Mouse (Mus musculus): ENCODE data around the gene Igf1. TPM values are rescaled to one million over a fixed set of nuclear protein-coding genes. Genes with fewer than 3 reads are reported as not detected.

Gene Igf1
- polyA plus RNA-seq (2012; ENCODE audit: insufficient read depth, insufficient read length, missing spikeins), result 39.0 and 47.2 TPM in 2 replicates

DNA sequence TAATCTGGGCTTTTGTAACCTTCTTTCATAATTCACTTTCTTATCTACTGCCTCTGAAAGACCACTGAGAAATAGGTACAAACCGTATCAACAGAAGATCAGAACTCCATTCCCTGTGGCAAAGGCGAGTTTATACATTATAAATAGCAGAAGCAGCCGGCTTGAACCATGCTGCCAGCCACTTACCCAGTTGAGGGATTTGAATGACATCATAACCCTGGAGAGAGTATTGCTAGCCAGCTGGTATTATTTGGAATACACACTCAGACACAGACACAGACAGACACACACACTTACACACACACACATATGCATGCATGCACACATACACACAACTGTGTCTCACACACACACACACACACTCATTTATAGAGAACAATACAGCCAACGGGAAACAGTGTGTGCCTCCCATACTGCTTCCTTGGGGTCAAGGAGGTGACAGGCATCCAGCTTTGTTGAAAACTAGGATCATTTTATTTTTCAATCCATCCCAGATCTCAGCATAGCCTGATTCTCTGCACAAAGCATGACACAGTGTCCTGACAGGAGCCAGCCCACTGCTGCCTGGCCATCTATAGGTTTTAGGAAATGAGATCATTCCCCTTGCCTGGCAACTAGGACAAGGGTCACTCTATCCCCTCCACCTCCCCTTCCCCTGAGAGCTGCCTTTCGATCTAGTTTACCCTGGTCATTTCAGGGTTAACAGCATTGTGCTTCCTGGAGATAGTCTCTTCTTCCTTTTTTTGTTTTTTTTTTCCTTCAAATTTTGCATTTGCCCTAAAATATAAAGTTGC is at the start of gene Igf1:
Gene Igf1 (plus strand): TSS at position 253 of the 794 bp plus-strand sequence.
- peak within 1 kb of the TSS; percentile 52 for H3K27ac ChIP-seq (replicated peaks; ENCODE audit: low read depth, low read length)
- H3K4me1 ChIP-seq (ENCODE audit: control insufficient read depth, insufficient read depth, insufficient read length, low read length), result peaks cover 12% of the 10 kb centered on the region; the same call in 1 of the 2 replicates
- H3K4me3 ChIP-seq (ENCODE audit: insufficient read depth, low read depth, low read length), result peak within 1 kb of the TSS; percentile 45

DNA sequence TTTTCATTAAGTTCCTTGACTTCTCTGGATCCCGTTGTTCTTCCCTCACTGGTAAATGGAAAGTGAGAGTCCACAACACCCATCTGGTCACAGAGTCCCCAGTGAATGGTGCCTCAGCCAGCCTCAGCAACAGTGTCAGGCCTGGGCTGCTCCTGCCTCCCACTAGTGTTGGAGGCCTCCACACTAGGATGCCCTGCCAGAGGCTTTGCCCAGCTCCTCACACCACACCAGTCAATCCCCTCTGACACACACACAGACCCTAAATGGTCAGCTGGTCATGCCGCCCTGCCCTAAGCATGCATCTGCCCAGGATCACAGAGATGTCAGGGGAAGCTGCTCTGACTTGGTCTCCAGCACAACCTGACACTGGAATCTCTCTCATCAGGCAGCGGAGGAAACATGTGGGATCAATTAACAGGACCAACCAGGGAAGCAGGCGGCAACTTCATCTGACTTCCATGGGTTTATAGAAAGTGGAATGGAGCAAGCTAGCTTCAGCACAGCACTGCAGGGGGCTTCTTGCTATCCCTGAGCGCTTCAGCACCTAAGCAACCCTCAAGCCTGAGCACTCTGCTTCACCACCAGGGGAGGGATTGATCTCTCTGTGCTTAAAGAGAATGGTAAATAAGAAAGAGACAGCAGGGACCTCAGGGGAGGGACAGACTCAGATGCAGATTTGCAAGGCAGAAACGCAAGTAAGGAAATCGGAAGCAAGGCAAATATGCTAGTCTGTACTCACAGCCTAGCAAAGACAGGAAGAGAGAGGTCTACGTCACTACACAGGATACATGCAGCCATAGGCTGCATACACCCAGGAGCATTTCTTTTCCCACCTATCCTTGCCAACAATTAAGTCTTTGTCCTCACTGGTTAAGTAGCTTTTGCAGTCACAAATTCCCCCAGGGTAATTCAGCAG is 45.6 kb upstream of the Igf1 start:
- no peak overlapping the region for H3K4me3 ChIP-seq (ENCODE audit: insufficient read depth, low read depth, low read length)

DNA sequence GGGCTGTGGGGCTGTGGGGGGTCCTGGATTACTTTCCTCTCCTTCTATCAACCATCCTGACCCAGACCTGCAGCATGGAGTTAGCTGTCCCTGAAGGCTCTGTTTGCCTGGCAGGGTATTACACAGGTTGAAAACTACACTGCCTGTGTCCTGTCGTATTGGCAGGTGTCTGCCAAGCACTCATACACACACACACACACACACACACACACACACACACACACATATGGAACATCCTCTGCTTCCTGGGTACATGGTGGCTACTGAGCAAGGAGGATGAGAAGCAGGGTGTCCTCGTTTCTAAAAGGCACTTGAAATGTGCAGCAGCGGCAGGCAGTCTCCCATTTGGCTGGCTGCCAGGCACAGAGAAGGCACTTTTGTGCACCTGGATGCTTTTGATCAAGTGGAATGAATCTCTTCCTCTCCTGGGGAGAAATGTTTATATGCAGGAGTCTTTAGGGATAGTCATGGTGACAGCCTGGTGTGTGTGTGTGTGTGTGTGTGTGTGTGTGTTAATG is 44.9 kb upstream of the Igf1 start:
- peaks cover 4% of the 10 kb centered on the region; the same call in 1 of the 2 replicates for H3K4me1 ChIP-seq (ENCODE audit: control insufficient read depth, insufficient read depth, insufficient read length, low read length)

More for the DNA sequence above, 45.6 kb upstream of the Igf1 start:
- Histone ChIP-seq H3K4me1 (ENCODE audit: control insufficient read depth, insufficient read depth, insufficient read length, low read length) (peaks cover 4% of the 10 kb centered on the region; the same call in 1 of the 2 replicates), H3K27ac (replicated peaks; ENCODE audit: low read depth, low read length) (no peak overlapping the region)

DNA sequence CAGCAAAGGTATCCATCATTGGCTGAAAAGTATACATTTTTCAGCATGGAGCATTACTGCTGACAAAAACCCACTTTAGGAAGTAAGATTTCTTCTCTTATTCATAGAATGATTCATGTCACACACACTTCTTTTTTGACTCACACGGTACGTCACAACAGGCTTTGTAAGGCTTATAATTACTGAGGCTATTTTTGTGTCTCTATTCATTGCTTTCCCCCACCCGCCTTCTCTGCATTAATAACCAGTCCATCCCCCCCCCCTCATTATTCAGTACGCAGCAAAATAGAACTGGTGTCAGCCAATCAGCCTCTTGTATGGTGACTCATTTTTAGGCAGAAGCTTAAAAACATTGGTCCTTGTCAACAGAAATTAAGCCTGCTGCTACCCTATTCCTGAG is 41.2 kb upstream of the Igf1 start:
- no peak overlapping the region for H3K4me3 ChIP-seq (ENCODE audit: insufficient read depth, low read depth, low read length)
- no peak overlapping the region for H3K27ac ChIP-seq (replicated peaks; ENCODE audit: low read depth, low read length)
- peaks cover 4% of the 10 kb centered on the region; the same call in 1 of the 2 replicates for H3K4me1 ChIP-seq (ENCODE audit: control insufficient read depth, insufficient read depth, insufficient read length, low read length)

More for the DNA sequence above, 44.9 kb upstream of the Igf1 start:
- no peak overlapping the region for H3K4me3 ChIP-seq (ENCODE audit: insufficient read depth, low read depth, low read length)
- H3K27ac ChIP-seq (replicated peaks; ENCODE audit: low read depth, low read length), result no peak overlapping the region

DNA sequence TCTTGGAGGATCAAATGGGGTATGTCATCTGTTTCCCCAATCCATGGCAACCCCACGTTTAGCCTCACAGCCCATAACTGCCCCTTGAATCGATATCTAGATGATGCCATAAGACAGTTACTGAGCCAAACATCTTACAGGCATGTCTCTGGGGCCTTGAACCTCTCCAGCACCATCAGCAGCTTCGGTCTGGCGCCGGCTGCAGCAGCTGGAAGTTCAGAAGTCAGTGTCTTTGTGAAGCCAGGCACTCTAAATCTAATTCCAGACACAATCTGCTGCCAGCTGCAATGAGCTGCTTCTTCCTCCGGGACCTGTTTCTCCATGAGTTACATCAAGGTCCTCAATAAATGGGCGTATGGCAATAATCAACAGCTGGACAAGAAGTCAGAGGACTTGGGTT is 40.3 kb upstream of the Igf1 start:
- Histone ChIP-seq H3K4me3 (ENCODE audit: insufficient read depth, low read depth, low read length) (no peak overlapping the region), H3K4me1 (ENCODE audit: control insufficient read depth, insufficient read depth, insufficient read length, low read length) (no peaks in the 10 kb centered on the region), H3K27ac (replicated peaks; ENCODE audit: low read depth, low read length) (no peak overlapping the region)

DNA sequence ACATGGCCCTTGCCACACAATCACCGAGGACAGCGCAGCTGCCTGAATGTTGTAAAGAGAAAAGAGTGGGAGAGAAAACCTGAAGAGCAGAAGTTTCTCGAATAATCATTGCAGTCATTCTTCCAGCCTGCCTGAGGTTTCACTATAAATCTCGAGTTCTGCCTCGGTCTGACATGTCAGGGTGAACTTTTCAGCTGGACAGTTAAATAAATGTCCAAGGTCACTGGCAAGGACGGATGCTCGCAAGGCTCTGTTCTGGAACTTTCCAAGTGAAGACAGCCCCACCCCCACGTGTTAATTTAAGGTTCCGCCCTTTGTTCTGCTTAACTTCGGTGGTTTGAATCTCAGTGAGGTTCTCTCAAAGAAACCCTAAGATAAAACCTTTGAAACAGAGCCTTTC is 36.2 kb upstream of the Igf1 start:
- no peak overlapping the region for H3K4me3 ChIP-seq (ENCODE audit: insufficient read depth, low read depth, low read length)
- no peak overlapping the region for H3K27ac ChIP-seq (replicated peaks; ENCODE audit: low read depth, low read length)
- no peaks in the 10 kb centered on the region for H3K4me1 ChIP-seq (ENCODE audit: control insufficient read depth, insufficient read depth, insufficient read length, low read length)

DNA sequence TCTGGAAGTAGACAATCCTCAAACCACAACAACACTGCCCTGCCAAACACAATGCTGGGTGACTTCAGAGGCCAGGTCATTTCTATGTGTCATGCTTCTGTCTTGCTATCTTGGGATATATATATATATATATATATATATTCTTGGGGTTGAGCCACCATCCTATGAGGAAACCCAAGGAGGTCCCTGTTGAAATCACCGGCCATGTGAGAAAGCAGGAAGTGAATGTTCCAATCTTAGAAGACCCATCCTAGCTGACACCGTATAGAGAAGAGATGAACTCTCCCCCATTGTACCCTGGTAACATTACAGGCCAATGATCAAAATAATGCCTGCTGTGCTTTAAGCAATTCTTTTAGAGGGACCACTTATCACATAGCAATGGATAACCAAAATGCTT is 28.1 kb upstream of the Igf1 start:
- Histone ChIP-seq H3K4me3 (ENCODE audit: insufficient read depth, low read depth, low read length) (no peak overlapping the region), H3K4me1 (ENCODE audit: control insufficient read depth, insufficient read depth, insufficient read length, low read length) (no peaks in the 10 kb centered on the region), H3K27ac (replicated peaks; ENCODE audit: low read depth, low read length) (no peak overlapping the region)

DNA sequence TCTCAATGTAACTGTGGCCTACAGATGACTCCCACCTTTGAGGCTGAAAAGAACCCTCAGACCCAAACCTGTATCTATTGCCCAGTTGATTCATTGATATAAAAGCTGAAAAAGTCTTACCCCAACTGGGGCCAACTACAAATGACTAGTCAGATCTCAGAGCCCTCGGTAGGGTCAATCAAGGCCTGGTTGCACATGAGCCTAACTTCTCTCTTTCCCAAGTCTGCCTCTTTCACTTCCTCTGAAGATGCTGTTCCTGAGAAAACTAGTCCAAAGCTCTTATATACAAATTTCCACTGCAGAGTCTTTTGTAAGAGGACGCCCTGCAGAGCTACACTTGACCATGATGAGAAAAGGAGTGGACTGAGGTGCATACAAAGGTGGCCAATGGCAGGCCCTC is 27.4 kb upstream of the Igf1 start:
- no peak overlapping the region for H3K4me3 ChIP-seq (ENCODE audit: insufficient read depth, low read depth, low read length)
- H3K4me1 ChIP-seq (ENCODE audit: control insufficient read depth, insufficient read depth, insufficient read length, low read length), result no peaks in the 10 kb centered on the region
- H3K27ac ChIP-seq (replicated peaks; ENCODE audit: low read depth, low read length), result no peak overlapping the region

DNA sequence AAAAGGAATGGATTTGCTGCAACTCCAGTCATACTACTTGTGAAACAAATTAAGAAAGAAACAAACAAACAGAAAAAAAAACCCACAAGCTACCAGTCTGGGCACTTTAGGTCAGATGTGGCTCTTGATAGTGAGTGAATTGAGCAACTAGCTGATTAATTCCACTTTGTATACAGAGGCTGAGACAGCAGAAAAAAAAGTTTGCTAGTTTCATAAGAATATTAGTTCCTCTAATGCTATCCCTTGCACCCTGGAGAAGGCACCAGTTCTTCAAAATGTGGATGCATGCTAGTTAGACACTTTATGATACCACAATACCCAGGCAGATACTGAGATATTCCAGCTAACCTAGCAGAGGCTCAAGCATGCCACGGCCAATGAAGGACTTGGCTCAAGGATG is 26.0 kb upstream of the Igf1 start:
- Histone ChIP-seq H3K4me1 (ENCODE audit: control insufficient read depth, insufficient read depth, insufficient read length, low read length) (no peaks in the 10 kb centered on the region), H3K4me3 (ENCODE audit: insufficient read depth, low read depth, low read length) (no peak overlapping the region), H3K27ac (replicated peaks; ENCODE audit: low read depth, low read length) (peak overlapping the region; percentile 30; the same call in 1 of the 2 replicates)

DNA sequence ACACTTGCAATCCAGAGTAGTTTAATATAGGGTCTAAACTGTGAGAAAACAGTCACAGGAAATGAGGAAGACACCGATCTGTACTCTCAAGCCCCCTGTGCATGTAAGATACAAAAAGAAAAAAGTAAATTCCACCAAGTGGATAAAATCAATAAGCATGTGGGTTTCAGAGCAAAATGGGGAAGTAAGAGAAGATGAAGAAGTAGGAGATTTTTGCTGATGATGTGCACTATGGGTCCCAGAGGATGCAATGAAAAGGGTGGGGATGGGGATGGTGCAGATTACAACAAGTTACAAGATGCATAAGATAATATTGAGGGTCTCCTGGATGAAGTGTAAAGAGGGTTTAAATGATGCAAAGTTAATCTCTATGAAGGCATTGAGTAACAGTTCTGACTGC is 18.6 kb upstream of the Igf1 start:
- no peaks in the 10 kb centered on the region for H3K4me1 ChIP-seq (ENCODE audit: control insufficient read depth, insufficient read depth, insufficient read length, low read length)
- no peak overlapping the region for H3K4me3 ChIP-seq (ENCODE audit: insufficient read depth, low read depth, low read length)
- no peak overlapping the region for H3K27ac ChIP-seq (replicated peaks; ENCODE audit: low read depth, low read length)

DNA sequence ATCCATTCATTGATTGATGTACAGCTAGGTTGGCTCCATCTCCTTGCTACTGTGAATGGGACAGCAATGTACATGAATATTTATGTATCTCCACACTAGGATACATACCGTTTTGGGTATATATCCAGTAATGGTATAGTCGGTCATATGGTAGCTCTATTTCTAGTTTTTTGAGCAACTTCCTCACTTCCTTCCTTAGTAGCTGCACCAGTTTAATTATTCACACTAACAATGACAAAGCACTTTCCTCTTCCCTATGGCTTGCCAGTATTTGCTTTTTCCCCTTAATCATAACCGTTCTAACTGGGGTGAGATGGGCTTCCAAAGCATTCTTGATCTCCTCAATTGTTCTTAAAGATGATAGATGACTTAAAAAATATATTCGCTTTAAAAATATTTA is 15.6 kb upstream of the Igf1 start:
- Histone ChIP-seq H3K4me3 (ENCODE audit: insufficient read depth, low read depth, low read length) (no peak overlapping the region), H3K4me1 (ENCODE audit: control insufficient read depth, insufficient read depth, insufficient read length, low read length) (no peaks in the 10 kb centered on the region), H3K27ac (replicated peaks; ENCODE audit: low read depth, low read length) (no peak overlapping the region)

DNA sequence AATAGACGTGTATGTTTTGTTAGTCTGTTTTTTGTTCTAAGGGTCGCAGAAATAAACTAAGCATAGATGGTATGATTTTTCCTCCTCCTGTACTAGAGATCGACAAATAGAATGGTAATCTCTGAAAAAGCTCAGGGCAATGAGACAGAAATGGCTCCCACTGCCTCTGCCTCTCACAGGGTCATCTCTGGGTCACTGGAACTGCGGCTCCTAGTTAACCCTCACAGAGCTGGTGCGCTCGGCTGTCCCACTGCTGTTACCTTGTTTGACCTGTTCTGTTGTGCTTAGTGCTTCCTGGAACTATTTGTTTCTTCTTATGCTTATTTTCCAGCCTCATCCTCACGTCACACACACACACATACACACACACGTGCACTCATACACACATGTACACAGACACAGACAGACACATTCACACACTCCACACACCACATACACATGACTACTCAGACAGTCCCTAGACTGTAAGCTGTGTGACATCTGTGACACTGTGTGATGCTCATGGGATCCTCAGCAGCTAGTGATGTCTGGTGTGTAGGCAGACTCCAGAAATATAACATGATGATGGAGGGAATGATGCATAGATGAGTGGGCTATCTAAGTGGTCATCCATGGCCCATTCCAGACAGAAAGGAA is 13.0 kb upstream of the Igf1 start:
- Histone ChIP-seq H3K4me3 (ENCODE audit: insufficient read depth, low read depth, low read length) (no peak overlapping the region), H3K27ac (replicated peaks; ENCODE audit: low read depth, low read length) (no peak overlapping the region), H3K4me1 (ENCODE audit: control insufficient read depth, insufficient read depth, insufficient read length, low read length) (no peaks in the 10 kb centered on the region)

DNA sequence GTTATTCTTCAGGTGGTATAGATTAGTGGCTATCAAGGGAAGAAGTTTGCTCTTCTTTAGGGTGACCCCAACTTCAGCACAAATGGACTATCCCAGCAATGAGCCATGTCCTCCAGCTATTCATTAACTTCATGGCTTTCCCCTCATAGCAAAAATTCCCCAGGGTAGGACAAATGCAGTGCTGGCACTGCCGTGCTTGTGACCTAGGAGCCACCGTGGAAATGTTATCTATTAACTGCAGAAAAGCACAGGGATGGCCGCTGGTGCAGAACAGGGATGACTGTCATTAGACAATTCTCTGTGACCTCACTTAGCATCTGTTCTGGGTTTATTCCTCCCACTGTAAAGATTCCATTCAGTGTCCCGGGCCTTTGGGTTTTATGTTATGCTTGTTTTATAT is 10.2 kb upstream of the Igf1 start:
- no peaks in the 10 kb centered on the region for H3K4me1 ChIP-seq (ENCODE audit: control insufficient read depth, insufficient read depth, insufficient read length, low read length)
- no peak overlapping the region for H3K27ac ChIP-seq (replicated peaks; ENCODE audit: low read depth, low read length)
- no peak overlapping the region for H3K4me3 ChIP-seq (ENCODE audit: insufficient read depth, low read depth, low read length)

DNA sequence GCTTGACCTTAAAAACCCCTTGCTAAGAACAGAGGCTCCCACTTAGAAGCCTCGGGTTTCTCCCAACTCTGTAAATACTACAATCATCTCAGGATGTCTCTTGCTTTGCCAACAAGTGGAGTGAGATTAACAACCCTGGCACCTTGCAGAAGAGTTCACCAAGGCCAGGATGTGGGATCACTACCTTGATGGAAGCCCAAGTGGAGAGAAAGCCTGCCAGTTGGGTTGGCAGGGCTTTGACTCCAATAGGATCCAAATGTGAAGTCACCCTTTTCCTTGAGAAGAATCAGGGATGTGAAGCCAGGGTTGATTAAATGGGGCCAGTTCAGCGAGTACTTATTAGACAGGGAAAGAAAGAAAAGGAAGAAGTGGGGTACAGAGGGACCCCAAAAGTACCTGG is 9.6 kb upstream of the Igf1 start:
- Histone ChIP-seq H3K4me3 (ENCODE audit: insufficient read depth, low read depth, low read length) (no peak overlapping the region), H3K4me1 (ENCODE audit: control insufficient read depth, insufficient read depth, insufficient read length, low read length) (no peaks in the 10 kb centered on the region), H3K27ac (replicated peaks; ENCODE audit: low read depth, low read length) (no peak overlapping the region)

DNA sequence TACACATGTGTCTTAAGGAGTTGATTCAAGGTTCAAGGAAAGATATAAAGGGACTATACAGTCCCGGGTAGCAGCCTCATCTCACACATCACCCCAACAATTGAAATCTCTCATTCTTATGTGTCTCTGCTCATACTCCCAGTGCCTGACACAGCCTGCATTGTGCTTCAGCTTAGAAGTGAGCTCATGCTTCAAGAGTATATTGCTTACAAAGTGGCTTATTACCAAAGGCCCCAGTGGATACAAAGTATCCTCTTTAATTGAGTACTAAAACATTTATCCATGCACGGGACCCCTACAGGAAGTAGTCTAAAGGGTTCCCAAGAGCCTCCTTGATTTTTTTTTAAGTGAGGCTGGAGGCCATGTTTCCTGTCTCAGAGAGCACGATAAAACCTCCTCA is 6.6 kb upstream of the Igf1 start:
- H3K4me1 ChIP-seq (ENCODE audit: control insufficient read depth, insufficient read depth, insufficient read length, low read length), result no peaks in the 10 kb centered on the region
- H3K27ac ChIP-seq (replicated peaks; ENCODE audit: low read depth, low read length), result no peak overlapping the region
- no peak overlapping the region for H3K4me3 ChIP-seq (ENCODE audit: insufficient read depth, low read depth, low read length)
